Mouse (Mus musculus) lung, postnatal 36 days (tissue): ENCODE measurements around the gene Inpp4b.

ENCODE experiments used
- DNase-seq: peaks from one replicate; pipeline ENCODE4 v3.0.0; 2022; ENCODE audit warnings: mixed read lengths

The Inpp4b gene

GRCm38 (mm10) chr8:81582906-81583305 lies 240.6 kb downstream of the Inpp4b start:
- DNase-seq = no peak

- no peak for DNase-seq
Observed at GRCm38 (mm10) chr8:81586783-81587182, 244.4 kb downstream of the Inpp4b start.

- DNase-seq = peak; percentile 58
Observed at GRCm38 (mm10) chr8:81594134-81594714, 251.9 kb downstream of the Inpp4b start.

- DNase-seq = no peak
Observed at GRCm38 (mm10) chr8:81599209-81599608, 256.9 kb downstream of the Inpp4b start.

GRCm38 (mm10) chr8:81601136-81601535 lies 258.8 kb downstream of the Inpp4b start:
- no peak for DNase-seq

GRCm38 (mm10) chr8:81608082-81608481 lies 265.7 kb downstream of the Inpp4b start:
- DNase-seq = peak; percentile 47

- DNase-seq = peak; percentile 42
Observed at GRCm38 (mm10) chr8:81609064-81609463, 266.7 kb downstream of the Inpp4b start.

- DNase-seq = peak; percentile 21
Observed at GRCm38 (mm10) chr8:81612611-81613010, 270.3 kb downstream of the Inpp4b start.

- DNase-seq = no peak
Observed at GRCm38 (mm10) chr8:81614135-81614534, 271.8 kb downstream of the Inpp4b start.

- no peak for DNase-seq
Observed at GRCm38 (mm10) chr8:81614605-81615004, 272.2 kb downstream of the Inpp4b start.

GRCm38 (mm10) chr8:81615552-81615951 lies 273.2 kb downstream of the Inpp4b start:
- no peak for DNase-seq

GRCm38 (mm10) chr8:81618918-81619317 lies 276.6 kb downstream of the Inpp4b start:
- DNase-seq = no peak

GRCm38 (mm10) chr8:81635015-81635414 lies 292.7 kb downstream of the Inpp4b start:
- DNase-seq = no peak

GRCm38 (mm10) chr8:81635912-81636583 lies 293.7 kb downstream of the Inpp4b start:
- DNase-seq = no peak

- DNase-seq = peak; percentile 47
Observed at GRCm38 (mm10) chr8:81638478-81638877, 296.1 kb downstream of the Inpp4b start.

- DNase-seq = no peak
Observed at GRCm38 (mm10) chr8:81639820-81640219, 297.5 kb downstream of the Inpp4b start.

- no peak for DNase-seq
Observed at GRCm38 (mm10) chr8:81643030-81643429, 300.7 kb downstream of the Inpp4b start.

- DNase-seq = no peak
Observed at GRCm38 (mm10) chr8:81692167-81692566, 349.8 kb downstream of the Inpp4b start.

GRCm38 (mm10) chr8:81694893-81695292 lies 352.5 kb downstream of the Inpp4b start:
- no peak for DNase-seq

GRCm38 (mm10) chr8:81702038-81702437 lies 359.7 kb downstream of the Inpp4b start:
- peak; percentile 7 for DNase-seq

GRCm38 (mm10) chr8:81703571-81704365 lies 361.4 kb downstream of the Inpp4b start:
- no peak for DNase-seq

- DNase-seq = no peak
Observed at GRCm38 (mm10) chr8:81707436-81707835, 365.1 kb downstream of the Inpp4b start.

GRCm38 (mm10) chr8:81731332-81731731 lies 389.0 kb downstream of the Inpp4b start:
- no peak for DNase-seq

GRCm38 (mm10) chr8:81735655-81736054 lies 393.3 kb downstream of the Inpp4b start:
- no peak for DNase-seq
